Mouse (Mus musculus) forebrain, embryonic 11.5 days (tissue): ENCODE data around the gene Gm40193. TPM values are rescaled to one million over a fixed set of nuclear protein-coding genes. Genes with fewer than 3 reads are reported as not detected.

Experiments used
- ATAC-seq: fragments of 200-750 bp; cut with Nextera tagmentation; replicated peaks from 2 replicates; pipeline ENCODE4 v1.8.0; 2017; ENCODE audit warnings: moderate TSS enrichment; ENCODE audit not compliant: low FRiP score
- DNase-seq: peaks from one replicate; pipeline ENCODE4 v3.0.0-alpha.2; 2017; ENCODE audit warnings: low spot score
- H3K27ac ChIP-seq: fragments of 300-500 bp; sonication (generic); 2 replicates; pipeline ENCODE4 v1.5.1; 2014; ENCODE audit warnings: low read depth, low read length
- H3K27me3 ChIP-seq: fragments of 300-500 bp; sonication (generic); 2 replicates; pipeline ENCODE4 v1.6.1; 2014; ENCODE audit warnings: mild to moderate bottlenecking, low read length, mixed read lengths; ENCODE audit not compliant: control insufficient read depth, insufficient read depth
- H3K36me3 ChIP-seq: fragments of 300-500 bp; sonication (generic); 2 replicates; pipeline ENCODE4 v1.6.1; 2014; ENCODE audit warnings: mild to moderate bottlenecking, low read length, moderate library complexity, mixed read lengths; ENCODE audit not compliant: control insufficient read depth, insufficient read depth
- H3K4me1 ChIP-seq: fragments of 300-500 bp; sonication (generic); replicated peaks from 2 replicates; pipeline ENCODE4 v1.6.1; 2014; ENCODE audit warnings: low read length, mixed read lengths; ENCODE audit not compliant: control insufficient read depth, insufficient read depth
- H3K4me2 ChIP-seq: fragments of 300-500 bp; sonication (generic); 2 replicates; pipeline ENCODE4 v1.6.1; 2014; ENCODE audit warnings: low read depth, mild to moderate bottlenecking, low read length, moderate library complexity, mixed read lengths; ENCODE audit not compliant: severe bottlenecking
- H3K4me3 ChIP-seq: fragments of 300-500 bp; sonication (generic); 2 replicates; pipeline ENCODE4 v1.5.1; 2014; ENCODE audit warnings: low read depth, low read length
- H3K9ac ChIP-seq: fragments of 300-500 bp; sonication (generic); 2 replicates; pipeline ENCODE4 v1.6.1; 2014; ENCODE audit warnings: low read length
- H3K9me3 ChIP-seq: fragments of 300-500 bp; sonication (generic); 2 replicates; pipeline ENCODE4 v1.6.1; 2016; ENCODE audit warnings: low read length, mixed read lengths; ENCODE audit not compliant: control insufficient read depth
- WGBS: fragments of 180-500 bp; shearing (Covaris S2); extraction: QIAGEN DNeasy Blood & Tissue Kit; methylation state at CpG from one replicate; pipeline ENCODE4 v1.1.7; 2014; 5-methylcytosine and 5-hydroxymethylcytosine counted together
- polyA plus RNA-seq: library from polyadenylated mRNA; unstranded; fragments of >200 nt; fragmentation: Nextera tagmentation; extraction: Ambion mirVana; gene quantifications from 2 replicates; pipeline ENCODE4 v1.2.1, GENCODE M21; 2014

Gene Gm40193
- polyA plus RNA-seq, 1 experiment from 2014 or later = not detected

DNA sequence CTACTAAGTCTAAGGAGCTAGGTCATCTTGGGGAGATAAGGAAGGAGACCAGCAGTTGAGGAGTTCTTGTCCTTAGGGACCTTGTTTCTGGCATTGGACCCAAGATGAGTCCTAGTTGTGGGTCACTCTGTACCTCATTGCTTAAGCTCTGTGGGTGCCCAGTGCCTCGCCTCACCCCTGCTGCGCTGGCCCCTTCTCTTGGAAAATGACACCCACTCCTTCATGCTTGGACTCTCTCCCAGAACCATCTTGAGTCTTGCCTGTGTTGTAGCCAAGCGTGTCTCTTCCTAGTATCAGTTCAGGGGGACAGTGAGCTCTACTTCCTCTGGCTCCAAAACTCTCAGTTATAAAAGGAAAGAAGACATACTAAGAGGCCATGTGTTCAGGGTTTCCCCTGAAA, 43.6 kb downstream of the Gm40193 start:
- DNase-seq = no peak

DNA sequence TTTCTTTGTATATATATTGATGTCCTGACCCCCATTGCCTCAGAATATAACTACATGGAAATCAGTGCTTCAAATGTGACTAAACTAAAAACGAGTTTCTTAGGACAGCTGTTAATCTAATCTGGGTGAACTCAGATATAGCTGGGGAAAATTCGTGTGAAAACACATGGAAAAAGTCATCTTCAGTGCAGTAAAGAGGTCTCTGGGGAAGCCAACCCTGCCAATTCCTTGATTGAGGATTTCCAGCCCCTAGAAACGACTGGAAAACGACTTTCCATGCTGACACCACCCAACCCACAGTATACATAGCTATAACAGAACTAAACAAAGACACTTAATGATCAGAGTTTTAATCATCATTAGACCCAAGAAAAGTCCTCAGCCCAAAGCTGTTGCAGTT, 44.9 kb downstream of the Gm40193 start:
- Histone ChIP-seq H3K27me3 (no peaks in the 10 kb centered on the region), H3K9me3 (no peaks in the 10 kb centered on the region), H3K4me1 (no peaks in the 10 kb centered on the region), H3K4me3 (no peak overlapping the region), H3K36me3 (no peaks in the 10 kb centered on the region), H3K9ac (no peak overlapping the region), H3K4me2 (no peak overlapping the region), H3K27ac (no peak overlapping the region)
- DNase-seq = no peak
- 62% methylated on average over 4 of the region's 4 CpGs for WGBS
- ATAC-seq = no peak

More for the DNA sequence above, 43.6 kb downstream of the Gm40193 start:
- Histone ChIP-seq H3K4me2 (no peak overlapping the region), H3K27ac (no peak overlapping the region), H3K9me3 (no peaks in the 10 kb centered on the region), H3K4me1 (no peaks in the 10 kb centered on the region), H3K9ac (no peak overlapping the region), H3K36me3 (no peaks in the 10 kb centered on the region), H3K27me3 (no peaks in the 10 kb centered on the region), H3K4me3 (no peak overlapping the region)
- no peak for ATAC-seq
- WGBS = 86% methylated on average over 3 of the region's 3 CpGs

DNA sequence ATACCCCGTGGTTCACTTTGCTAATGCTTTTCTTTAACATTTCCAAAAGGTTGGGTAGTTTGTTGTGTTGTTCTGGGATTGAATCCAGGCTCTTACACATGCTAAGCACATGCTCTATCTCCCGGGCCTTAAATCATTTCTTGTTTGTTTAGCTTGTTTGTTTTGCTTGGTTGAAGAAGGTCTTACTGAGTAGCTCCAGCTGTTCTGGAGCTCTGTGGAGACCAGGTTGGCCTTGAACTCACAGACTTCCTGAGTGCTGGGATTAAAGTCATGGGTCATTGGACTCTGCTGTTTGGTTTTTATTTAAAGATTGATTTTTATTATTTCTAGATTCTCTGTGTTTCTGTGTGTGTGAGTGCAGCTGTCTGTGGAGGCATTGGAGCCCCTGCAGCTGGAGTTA, 47.2 kb downstream of the Gm40193 start:
- DNase-seq = no peak
- H3K27me3 ChIP-seq = no peaks in the 10 kb centered on the region
- H3K9me3 ChIP-seq = no peaks in the 10 kb centered on the region
- no peak overlapping the region for H3K4me2 ChIP-seq
- no peak overlapping the region for H3K9ac ChIP-seq
- 67% methylated on average over 2 of the region's 2 CpGs for WGBS
- H3K27ac ChIP-seq = no peak overlapping the region
- H3K4me1 ChIP-seq = no peaks in the 10 kb centered on the region
- no peaks in the 10 kb centered on the region for H3K36me3 ChIP-seq
- no peak for ATAC-seq
- H3K4me3 ChIP-seq = no peak overlapping the region

Other genes with a start within 250 kb of the Gm40193 start
- gene Alox12e, start 210.3 kb downstream of the Gm40193 start, polyA plus RNA-seq = not detected in 2 replicates
- gene Alox15, start 180.9 kb downstream of the Gm40193 start, polyA plus RNA-seq = 0.17 and 0.21 TPM in 2 replicates
- 51.0 and 52.2 TPM in 2 replicates for gene Pelp1, start 122.9 kb downstream of the Gm40193 start, polyA plus RNA-seq
- 44.0 and 47.9 TPM in 2 replicates for gene Arrb2, start 100.3 kb downstream of the Gm40193 start, polyA plus RNA-seq
- 40.9 and 46.0 TPM in 2 replicates for gene Med11, start 81.0 kb downstream of the Gm40193 start, polyA plus RNA-seq
- gene Zmynd15, start 73.5 kb downstream of the Gm40193 start, polyA plus RNA-seq = 0.21 and 0.27 TPM in 2 replicates
- gene Cxcl16, start 73.0 kb downstream of the Gm40193 start, polyA plus RNA-seq = 0.81 and 1.1 TPM in 2 replicates
- gene Tm4sf5, start 27.7 kb downstream of the Gm40193 start, polyA plus RNA-seq = 0.91 TPM in 1 of 2 replicates, not detected in the other
- not detected in 2 replicates for gene Vmo1, start 18.3 kb downstream of the Gm40193 start, polyA plus RNA-seq
- gene Gltpd2, start 13.7 kb downstream of the Gm40193 start, polyA plus RNA-seq = 0.35 and 0.56 TPM in 2 replicates
- gene Psmb6, start 7.6 kb downstream of the Gm40193 start, polyA plus RNA-seq = 812 and 901 TPM in 2 replicates
- 3.2 and 3.8 TPM in 2 replicates for gene Pld2, start 7.1 kb upstream of the Gm40193 start, polyA plus RNA-seq
- 17.7 and 21.1 TPM in 2 replicates for gene Mink1, start 29.9 kb upstream of the Gm40193 start, polyA plus RNA-seq
- gene 4930544D05Rik, start 82.9 kb upstream of the Gm40193 start, polyA plus RNA-seq = not detected in 2 replicates
- gene Chrne, start 86.3 kb upstream of the Gm40193 start, polyA plus RNA-seq = not detected in 2 replicates
- gene Gp1ba, start 106.2 kb upstream of the Gm40193 start, polyA plus RNA-seq = 1.1 and 1.3 TPM in 2 replicates
- gene Rnf167, start 114.3 kb upstream of the Gm40193 start, polyA plus RNA-seq = 88.0 and 90.0 TPM in 2 replicates
- gene Slc25a11, start 114.5 kb upstream of the Gm40193 start, polyA plus RNA-seq = 129 and 137 TPM in 2 replicates
- 1,387 and 1,399 TPM in 2 replicates for gene Pfn1, start 121.7 kb upstream of the Gm40193 start, polyA plus RNA-seq
- 16.6 and 17.4 TPM in 2 replicates for gene Eno3, start 124.3 kb upstream of the Gm40193 start, polyA plus RNA-seq
- gene Spag7, start 136.5 kb upstream of the Gm40193 start, polyA plus RNA-seq = 160 and 167 TPM in 2 replicates
- 10.8 and 11.4 TPM in 2 replicates for gene Camta2, start 155.2 kb upstream of the Gm40193 start, polyA plus RNA-seq
- gene Inca1, start 167.2 kb upstream of the Gm40193 start, polyA plus RNA-seq = 0.65 and 1.3 TPM in 2 replicates
- gene Kif1c, start 167.6 kb upstream of the Gm40193 start, polyA plus RNA-seq = 6.4 and 6.9 TPM in 2 replicates
- 9.2 and 10.4 TPM in 2 replicates for gene Zfp3, start 231.3 kb upstream of the Gm40193 start, polyA plus RNA-seq